Mouse (Mus musculus) stomach, adult 2 months (tissue): ENCODE measurements around the gene Hkdc1. TPM values are rescaled to one million over a fixed set of nuclear protein-coding genes. Genes with fewer than 3 reads are reported as not detected.

ENCODE experiments used
- polyA plus RNA-seq: library from polyadenylated mRNA; depleted of rRNA; stranded (reverse); fragments of >200 nt; gene quantifications from 2 replicates; pipeline ENCODE4 v1.2.3, GENCODE M21; 2012; rRNA removed

Hkdc1 gene
- 0.02 and 0.24 TPM in 2 replicates for polyA plus RNA-seq

DNA sequence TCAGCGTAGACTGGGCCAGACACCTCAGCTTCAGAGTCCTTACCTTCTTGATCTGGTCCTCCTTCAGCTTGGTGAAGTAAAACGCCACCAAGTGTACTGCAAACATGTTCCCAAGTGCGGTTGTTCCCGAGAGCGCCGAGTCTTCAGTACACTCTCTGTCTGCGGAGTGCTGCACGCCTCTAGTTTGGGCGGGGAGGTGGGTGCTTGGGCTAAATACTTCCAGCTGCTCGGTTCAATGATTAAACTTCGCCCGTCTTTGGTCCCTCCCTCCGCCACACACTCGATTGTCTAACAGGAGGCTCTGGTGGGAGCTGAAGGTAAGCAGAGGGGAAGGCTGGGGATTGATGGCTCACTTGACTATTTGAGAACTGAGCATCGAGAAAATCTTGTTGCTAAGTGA, at the start of gene Hkdc1:
TSS of gene Hkdc1 (minus strand) at position 237 of the 400 bp plus-strand sequence.

GRCm38 (mm10) chr10:62449364-62450279, 27.3 kb upstream of the Hkdc1 start, which contains the start of the genes 4930507D05Rik and Supv3l1:
Gene 4930507D05Rik (plus strand): TSS chr10:62449489.
Gene Supv3l1 (minus strand): TSS chr10:62449738.

GRCm38 (mm10) chr10:62379808-62380207, 42.5 kb downstream of the Hkdc1 start, which contains the start of gene Hk1:
Gene Hk1 (minus strand): TSS chr10:62379908.

Other genes with a start within 250 kb of the Hkdc1 start
- 206 and 220 TPM in 2 replicates for gene Tspan15, start 191.2 kb downstream of the Hkdc1 start, polyA plus RNA-seq
- 10.9 and 18.5 TPM in 2 replicates for gene Tacr2, start 170.1 kb downstream of the Hkdc1 start, polyA plus RNA-seq
- 44.0 and 48.6 TPM in 2 replicates for gene Hk1, start 42.6 kb downstream of the Hkdc1 start, polyA plus RNA-seq
- not detected in 2 replicates for gene 4930507D05Rik, start 27.0 kb upstream of the Hkdc1 start, polyA plus RNA-seq
- 4.4 and 5.9 TPM in 2 replicates for gene Supv3l1, start 27.2 kb upstream of the Hkdc1 start, polyA plus RNA-seq
- 1.4 and 2.5 TPM in 2 replicates for gene Vps26a, start 64.3 kb upstream of the Hkdc1 start, polyA plus RNA-seq
- 1.6 and 2.0 TPM in 2 replicates for gene Srgn, start 105.0 kb upstream of the Hkdc1 start, polyA plus RNA-seq
- 8.8 and 10.2 TPM in 2 replicates for gene Kif1bp, start 156.0 kb upstream of the Hkdc1 start, polyA plus RNA-seq
- gene Ddx21, start 179.8 kb upstream of the Hkdc1 start, polyA plus RNA-seq, result 1.4 and 2.1 TPM in 2 replicates
- gene Ddx50, start 228.7 kb upstream of the Hkdc1 start, polyA plus RNA-seq, result 1.1 and 1.3 TPM in 2 replicates